Mouse (Mus musculus): ENCODE data around the gene Fbxw4. TPM values are rescaled to one million over a fixed set of nuclear protein-coding genes. Genes with fewer than 3 reads are reported as not detected.

The Fbxw4 gene
- total and polyA plus RNA-seq, 3 experiments: 28.1 to 61.5 (median 31.2) TPM

DNA sequence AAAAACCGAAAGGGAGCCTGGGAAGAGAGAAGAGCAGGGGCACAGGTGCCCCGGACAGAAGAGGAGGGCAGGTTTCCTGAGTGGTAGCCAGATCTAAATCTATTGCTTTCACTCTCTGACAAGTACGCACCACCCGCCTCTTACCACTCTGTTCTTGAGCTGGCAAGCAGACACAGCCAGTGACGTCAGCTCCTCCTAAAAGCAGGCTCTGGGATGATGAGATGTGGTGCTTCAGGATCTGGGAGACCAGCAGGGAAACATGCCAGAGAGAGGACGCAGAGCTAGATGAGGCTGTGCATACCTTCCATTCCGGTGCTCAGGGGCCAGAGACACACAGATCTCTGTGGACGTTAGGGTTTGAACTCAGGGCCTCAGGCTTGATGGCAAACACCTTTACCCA, 32.1 kb upstream of the Fbxw4 start:
- DNase-seq: no peak
- H3K27me3 ChIP-seq (ENCODE audit: control insufficient read depth, insufficient read depth, low read length): no peaks in the 10 kb centered on the region
- no peak overlapping the region for H3K4me3 ChIP-seq
- H3K36me3 ChIP-seq (ENCODE audit: control insufficient read depth, insufficient read depth, low read length): no peaks in the 10 kb centered on the region
- TF ChIP-seq EP300 (IDR thresholded peaks at IDR 0.05; ENCODE audit: insufficient read depth, low read depth, low read length): no peak
- TF ChIP-seq POLR2A (IDR thresholded peaks at IDR 0.05; ENCODE audit: insufficient read depth, low read depth, low read length): no peak
- TF ChIP-seq CTCF (IDR thresholded peaks at IDR 0.05): no peak
- no peak overlapping the region for H3K27ac ChIP-seq
- no peak overlapping the region for H3K9ac ChIP-seq (ENCODE audit: low read depth, low read length)
- no peaks in the 10 kb centered on the region for H3K79me2 ChIP-seq (replicated peaks; ENCODE audit: control insufficient read depth, insufficient read depth, low read length)
- 79% methylated on average over 8 of the region's 8 CpGs for WGBS
- H3K4me1 ChIP-seq (ENCODE audit: control insufficient read depth, insufficient read depth, low read length): no peaks in the 10 kb centered on the region; the same call in 1 of the 2 replicates
- intact Hi-C loops (cut with DNase I): no loop called here

DNA sequence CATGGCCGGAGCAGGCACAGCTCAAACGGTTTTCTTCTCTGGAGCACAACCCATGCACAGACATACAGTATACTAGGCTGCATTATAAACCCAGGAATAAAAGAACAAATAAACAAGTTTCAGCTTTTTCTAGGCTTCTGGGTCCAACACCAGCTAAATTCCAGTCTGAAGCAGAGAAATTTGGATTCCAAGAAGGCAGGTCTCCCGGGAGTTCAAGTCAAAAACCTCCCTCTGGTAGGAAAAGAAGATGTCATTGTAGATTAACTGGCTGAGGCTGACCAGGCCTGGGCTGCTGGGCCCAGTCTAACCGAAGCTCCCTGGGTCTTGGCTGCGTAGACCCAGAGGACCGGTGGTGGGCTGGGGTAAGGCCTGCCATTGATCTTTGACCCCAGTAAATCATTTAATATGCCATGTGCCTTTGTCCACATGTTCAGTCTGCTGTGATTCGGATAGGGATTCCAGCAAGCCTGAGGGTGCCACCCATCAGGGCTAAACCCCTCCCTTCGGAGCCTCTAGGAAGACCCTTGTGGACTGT, 31.0 kb upstream of the Fbxw4 start:
- Histone ChIP-seq H3K79me2 (replicated peaks; ENCODE audit: control insufficient read depth, insufficient read depth, low read length) (no peaks in the 10 kb centered on the region), H3K4me1 (ENCODE audit: control insufficient read depth, insufficient read depth, low read length) (no peaks in the 10 kb centered on the region), H3K27me3 (ENCODE audit: control insufficient read depth, insufficient read depth, low read length) (no peaks in the 10 kb centered on the region), H3K27ac (no peak overlapping the region), H3K36me3 (ENCODE audit: control insufficient read depth, insufficient read depth, low read length) (no peaks in the 10 kb centered on the region), H3K9ac (ENCODE audit: low read depth, low read length) (no peak overlapping the region), H3K4me3 (no peak overlapping the region)
- DNase-seq: no peak
- TF ChIP-seq POLR2A (IDR thresholded peaks at IDR 0.05; ENCODE audit: insufficient read depth, low read depth, low read length) (no peak), CTCF (IDR thresholded peaks at IDR 0.05) (no peak), EP300 (IDR thresholded peaks at IDR 0.05; ENCODE audit: insufficient read depth, low read depth, low read length) (no peak)
- 65% methylated on average over 8 of the region's 8 CpGs for WGBS
- intact Hi-C loops (cut with DNase I): no loop called here

DNA sequence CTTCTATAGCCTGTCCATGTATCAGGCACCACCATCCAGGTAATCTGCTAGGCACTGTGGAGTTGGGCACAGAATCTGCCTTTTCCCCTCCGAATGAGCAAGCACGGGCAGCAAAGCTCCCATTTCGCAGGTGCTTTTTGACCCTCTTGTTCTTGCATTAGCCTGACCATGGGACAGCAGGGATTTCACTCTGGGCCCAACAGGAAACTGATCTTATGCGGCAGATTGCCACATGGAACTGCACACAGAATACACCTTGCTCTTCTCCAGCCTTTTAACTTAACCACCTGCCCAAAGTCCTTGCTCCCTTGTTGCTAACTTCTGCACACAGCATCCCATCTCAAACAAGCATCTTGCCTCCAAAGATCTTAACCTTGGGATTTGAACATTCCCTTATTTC, 26.9 kb upstream of the Fbxw4 start:
- H3K4me1 ChIP-seq (ENCODE audit: control insufficient read depth, insufficient read depth, low read length): no peaks in the 10 kb centered on the region
- no peaks in the 10 kb centered on the region for H3K27me3 ChIP-seq (ENCODE audit: control insufficient read depth, insufficient read depth, low read length)
- no peak overlapping the region for H3K4me3 ChIP-seq
- no peak for DNase-seq
- no peaks in the 10 kb centered on the region for H3K79me2 ChIP-seq (replicated peaks; ENCODE audit: control insufficient read depth, insufficient read depth, low read length)
- no peaks in the 10 kb centered on the region for H3K36me3 ChIP-seq (ENCODE audit: control insufficient read depth, insufficient read depth, low read length)
- WGBS: 68% methylated on average over 4 of the region's 4 CpGs
- no peak overlapping the region for H3K9ac ChIP-seq (ENCODE audit: low read depth, low read length)
- intact Hi-C loops (cut with DNase I): no loop called here
- TF ChIP-seq CTCF (IDR thresholded peaks at IDR 0.05): no peak
- TF ChIP-seq POLR2A (IDR thresholded peaks at IDR 0.05; ENCODE audit: insufficient read depth, low read depth, low read length): no peak
- TF ChIP-seq EP300 (IDR thresholded peaks at IDR 0.05; ENCODE audit: insufficient read depth, low read depth, low read length): no peak
- no peak overlapping the region for H3K27ac ChIP-seq

DNA sequence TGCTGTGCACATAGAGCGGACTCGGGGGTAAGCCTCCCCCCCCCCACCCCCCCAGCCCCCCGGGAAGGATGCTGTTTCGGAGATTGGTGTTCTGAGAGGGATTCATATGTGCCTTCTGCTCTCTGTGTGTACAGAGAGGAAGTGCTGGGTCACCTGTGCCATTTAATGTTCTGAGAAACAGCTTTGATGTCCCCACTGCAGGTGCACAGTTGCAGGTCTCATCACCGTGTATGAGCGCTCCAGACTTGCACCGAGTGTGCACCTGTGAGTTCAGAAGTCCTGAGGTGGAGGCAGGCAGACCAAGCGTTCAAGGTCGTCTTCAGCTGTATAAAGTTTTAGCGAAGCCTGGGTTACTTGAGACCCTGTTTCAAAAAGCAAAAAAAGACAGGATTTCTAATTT, 23.6 kb upstream of the Fbxw4 start:
- intact Hi-C loops (cut with DNase I): no loop called here
- H3K9ac ChIP-seq (ENCODE audit: low read depth, low read length): no peak overlapping the region
- peaks cover 2% of the 10 kb centered on the region; the same call in 1 of the 2 replicates for H3K27me3 ChIP-seq (ENCODE audit: control insufficient read depth, insufficient read depth, low read length)
- no peaks in the 10 kb centered on the region for H3K36me3 ChIP-seq (ENCODE audit: control insufficient read depth, insufficient read depth, low read length)
- no peak for DNase-seq
- H3K27ac ChIP-seq: no peak overlapping the region
- no peaks in the 10 kb centered on the region; the same call in 1 of the 2 replicates for H3K4me1 ChIP-seq (ENCODE audit: control insufficient read depth, insufficient read depth, low read length)
- 82% methylated on average over 10 of the region's 10 CpGs for WGBS
- no peak for TF ChIP-seq POLR2A (IDR thresholded peaks at IDR 0.05; ENCODE audit: insufficient read depth, low read depth, low read length)
- TF ChIP-seq EP300 (IDR thresholded peaks at IDR 0.05; ENCODE audit: insufficient read depth, low read depth, low read length): no peak
- TF ChIP-seq CTCF (IDR thresholded peaks at IDR 0.05): no peak
- H3K79me2 ChIP-seq (replicated peaks; ENCODE audit: control insufficient read depth, insufficient read depth, low read length): no peaks in the 10 kb centered on the region
- H3K4me3 ChIP-seq: no peak overlapping the region

DNA sequence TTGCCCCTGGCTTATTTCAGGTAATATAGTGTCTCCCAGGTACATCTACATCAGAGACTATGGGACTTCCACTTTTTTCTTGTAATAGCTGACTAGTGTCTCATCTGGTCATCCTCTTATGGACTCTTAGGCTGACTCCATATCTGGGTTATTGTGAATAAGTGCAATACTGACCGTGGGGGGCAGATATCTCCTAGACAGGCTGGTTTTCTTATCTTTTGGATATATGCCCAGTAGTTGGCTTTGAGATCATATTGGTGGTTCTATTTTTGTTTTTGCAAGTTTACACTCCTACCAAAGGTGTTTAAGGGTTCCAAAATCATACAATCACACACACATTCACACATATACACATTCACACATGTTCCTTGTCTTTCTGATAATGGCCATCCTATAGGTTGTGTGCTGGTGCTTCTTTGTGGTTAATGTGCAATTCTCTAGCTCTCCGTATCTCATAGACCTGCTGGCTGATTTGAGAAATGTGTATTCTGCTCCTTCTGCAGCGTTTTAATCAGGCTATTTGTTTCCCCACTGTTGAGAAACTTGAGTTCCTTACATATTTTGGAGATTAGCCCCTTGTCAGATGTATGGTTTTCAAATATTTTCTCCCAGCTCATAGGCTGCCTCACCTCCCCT, 20.5 kb upstream of the Fbxw4 start:
- Histone ChIP-seq H3K27ac (no peak overlapping the region), H3K79me2 (replicated peaks; ENCODE audit: control insufficient read depth, insufficient read depth, low read length) (no peaks in the 10 kb centered on the region), H3K4me3 (no peak overlapping the region), H3K9ac (ENCODE audit: low read depth, low read length) (no peak overlapping the region), H3K4me1 (ENCODE audit: control insufficient read depth, insufficient read depth, low read length) (no peaks in the 10 kb centered on the region; the same call in 1 of the 2 replicates), H3K27me3 (ENCODE audit: control insufficient read depth, insufficient read depth, low read length) (peaks cover 7% of the 10 kb centered on the region), H3K36me3 (ENCODE audit: control insufficient read depth, insufficient read depth, low read length) (peaks cover 2% of the 10 kb centered on the region)
- TF ChIP-seq CTCF (IDR thresholded peaks at IDR 0.05) (no peak), EP300 (IDR thresholded peaks at IDR 0.05; ENCODE audit: insufficient read depth, low read depth, low read length) (no peak), POLR2A (IDR thresholded peaks at IDR 0.05; ENCODE audit: insufficient read depth, low read depth, low read length) (no peak)
- WGBS: 34% methylated on average over 3 of the region's 3 CpGs
- no peak for DNase-seq
- intact Hi-C loops (cut with DNase I): no loop called here

DNA sequence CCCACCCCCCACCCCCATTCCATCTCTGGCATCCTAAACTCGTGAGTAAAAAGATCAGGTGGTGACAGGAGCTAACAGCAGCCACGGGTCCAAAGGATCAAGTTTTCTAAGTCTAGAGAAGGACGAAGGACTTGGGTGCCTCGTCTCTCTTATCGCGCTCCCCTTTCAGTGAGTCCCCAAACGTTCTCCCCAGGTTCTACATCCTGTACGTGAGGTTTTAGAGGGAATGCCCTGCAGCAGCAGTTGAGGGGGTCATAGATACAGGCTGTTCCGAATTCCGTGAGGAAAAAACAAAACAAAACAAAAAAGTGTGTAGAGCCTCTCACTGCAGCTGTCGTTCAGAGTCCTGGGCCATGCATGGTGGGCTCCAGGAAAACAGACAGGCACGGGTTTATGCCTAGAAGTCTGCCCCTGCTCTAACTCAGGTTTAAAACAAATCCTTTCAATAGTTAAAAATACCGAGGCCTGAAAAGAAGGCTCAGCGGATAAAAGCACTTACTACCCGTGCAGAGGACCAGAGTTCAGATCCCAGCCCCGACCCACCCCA, 16.7 kb upstream of the Fbxw4 start:
- Histone ChIP-seq H3K79me2 (replicated peaks; ENCODE audit: control insufficient read depth, insufficient read depth, low read length) (no peaks in the 10 kb centered on the region), H3K27me3 (ENCODE audit: control insufficient read depth, insufficient read depth, low read length) (peaks cover 7% of the 10 kb centered on the region), H3K27ac (no peak overlapping the region), H3K36me3 (ENCODE audit: control insufficient read depth, insufficient read depth, low read length) (peaks cover 2% of the 10 kb centered on the region), H3K4me3 (no peak overlapping the region), H3K4me1 (ENCODE audit: control insufficient read depth, insufficient read depth, low read length) (no peaks in the 10 kb centered on the region; the same call in 1 of the 2 replicates), H3K9ac (ENCODE audit: low read depth, low read length) (no peak overlapping the region)
- no peak for DNase-seq
- intact Hi-C loops (cut with DNase I): loop anchor here (2.0 kb wide), 1 partner anchor 18 kb away; no protein-coding TSS in a partner anchor
- WGBS: 18% methylated on average over 16 of the region's 16 CpGs
- TF ChIP-seq EP300 (IDR thresholded peaks at IDR 0.05; ENCODE audit: insufficient read depth, low read depth, low read length) (no peak), CTCF (IDR thresholded peaks at IDR 0.05) (no peak), POLR2A (IDR thresholded peaks at IDR 0.05; ENCODE audit: insufficient read depth, low read depth, low read length) (no peak)

Measured in heart, adult 2 months (tissue).